Mouse (Mus musculus): ENCODE data around the gene Gm49384.

Gene Gm49384

DNA sequence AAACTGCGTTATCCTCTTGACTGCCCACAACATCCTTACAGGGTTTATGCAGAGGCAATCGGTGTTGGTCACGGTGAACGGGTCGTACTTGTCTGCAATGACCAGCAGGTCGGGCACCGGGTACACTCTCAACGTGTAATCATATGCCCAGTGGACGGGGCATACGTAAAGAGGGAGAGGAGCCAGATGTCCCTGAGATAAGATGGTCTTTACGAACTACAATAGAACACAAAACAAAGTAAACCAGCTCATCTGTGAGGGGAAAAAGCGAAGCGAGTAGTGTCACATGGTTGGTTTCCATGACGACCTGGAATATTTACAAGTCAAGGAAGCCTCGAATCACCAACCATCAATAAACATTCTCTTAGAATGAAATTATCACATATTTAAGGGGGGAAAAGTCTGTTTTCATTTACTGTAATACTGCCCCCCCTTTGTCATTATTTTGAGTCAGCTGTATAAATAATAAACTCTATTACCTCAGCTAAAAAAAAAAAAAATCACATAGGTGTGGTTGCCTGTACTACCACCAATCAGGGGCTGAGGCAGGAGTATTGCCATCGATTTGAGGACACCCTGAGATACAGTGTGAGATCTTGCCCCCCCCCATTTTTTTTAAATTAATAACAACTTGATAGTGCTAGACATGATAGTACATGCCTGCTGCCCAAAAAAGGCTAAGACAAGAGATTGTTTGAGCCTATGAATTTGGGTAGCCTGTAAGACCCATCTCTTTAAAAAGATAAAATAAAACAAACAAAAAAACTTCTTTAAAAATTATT, at the start of gene Gm49384:
Gene Gm49384, minus strand, starts transcription at position 216 of the 782 bp plus-strand sequence.
- DNase-seq (ENCODE audit: low read depth in 2 of 2, low spot score in 2 of 2) = no peak

DNA sequence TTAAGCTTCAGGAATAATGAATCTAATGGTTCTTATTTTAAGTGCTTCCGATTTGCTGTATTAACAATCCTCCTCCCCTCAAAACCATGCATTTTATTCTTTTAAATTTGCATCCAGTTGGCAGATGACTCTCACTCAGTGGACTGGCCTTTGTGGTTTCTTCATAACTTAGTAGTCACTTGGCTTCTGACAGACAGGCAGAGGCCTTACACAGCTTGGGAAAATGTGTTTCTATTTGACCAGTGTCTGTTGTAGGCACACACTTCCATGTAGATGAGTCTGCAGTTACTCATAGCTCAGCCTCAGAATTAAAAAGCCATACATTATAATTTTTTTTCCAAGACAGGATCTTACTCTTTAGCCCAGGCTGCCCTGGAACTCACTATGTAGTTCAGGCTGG, 49.7 kb upstream of the Gm49384 start:
- DNase-seq (ENCODE audit: low read depth in 2 of 2, low spot score in 2 of 2) = no peak

DNA sequence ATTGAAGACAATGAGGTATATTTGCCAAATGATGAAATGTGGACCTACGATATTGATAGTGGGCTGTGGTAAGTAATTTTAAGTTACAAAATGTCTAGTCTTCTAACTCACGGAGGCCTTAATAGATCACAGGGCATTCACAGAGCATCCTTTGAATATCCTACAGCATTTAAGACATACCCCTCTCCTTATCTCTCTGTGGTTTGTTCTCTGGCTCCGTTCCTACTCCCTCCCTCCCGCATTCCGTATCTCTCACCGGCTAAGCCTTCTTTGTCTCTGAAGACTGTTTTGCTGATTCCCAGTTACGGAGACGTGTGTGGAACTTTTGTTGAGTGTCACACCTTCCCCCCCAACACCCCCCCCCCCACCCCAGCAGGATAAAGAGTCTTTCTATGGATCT, 46.7 kb upstream of the Gm49384 start:
- no peak for DNase-seq (ENCODE audit: low read depth in 2 of 2, low spot score in 2 of 2)

DNA sequence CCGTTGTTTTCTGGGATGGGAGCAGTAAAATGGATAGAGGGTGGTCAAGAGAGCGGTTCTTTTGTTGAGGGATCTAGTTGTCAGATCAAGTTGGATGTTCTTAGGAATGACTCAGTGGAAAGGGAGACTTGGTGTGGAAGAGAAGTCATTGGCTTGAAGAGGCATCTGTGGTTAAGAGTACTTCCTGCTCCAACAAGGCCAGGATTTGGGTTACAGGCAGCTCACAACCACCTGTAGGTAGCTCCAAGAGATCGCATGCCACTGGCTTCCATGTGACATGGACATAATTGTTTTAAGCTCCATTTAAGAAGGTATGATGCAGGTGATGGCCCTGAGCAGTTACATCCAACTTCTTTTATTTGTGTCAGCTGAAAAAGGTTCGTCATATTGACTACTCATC, 45.7 kb upstream of the Gm49384 start:
- no peak for DNase-seq (ENCODE audit: low read depth in 2 of 2, low spot score in 2 of 2)

DNA sequence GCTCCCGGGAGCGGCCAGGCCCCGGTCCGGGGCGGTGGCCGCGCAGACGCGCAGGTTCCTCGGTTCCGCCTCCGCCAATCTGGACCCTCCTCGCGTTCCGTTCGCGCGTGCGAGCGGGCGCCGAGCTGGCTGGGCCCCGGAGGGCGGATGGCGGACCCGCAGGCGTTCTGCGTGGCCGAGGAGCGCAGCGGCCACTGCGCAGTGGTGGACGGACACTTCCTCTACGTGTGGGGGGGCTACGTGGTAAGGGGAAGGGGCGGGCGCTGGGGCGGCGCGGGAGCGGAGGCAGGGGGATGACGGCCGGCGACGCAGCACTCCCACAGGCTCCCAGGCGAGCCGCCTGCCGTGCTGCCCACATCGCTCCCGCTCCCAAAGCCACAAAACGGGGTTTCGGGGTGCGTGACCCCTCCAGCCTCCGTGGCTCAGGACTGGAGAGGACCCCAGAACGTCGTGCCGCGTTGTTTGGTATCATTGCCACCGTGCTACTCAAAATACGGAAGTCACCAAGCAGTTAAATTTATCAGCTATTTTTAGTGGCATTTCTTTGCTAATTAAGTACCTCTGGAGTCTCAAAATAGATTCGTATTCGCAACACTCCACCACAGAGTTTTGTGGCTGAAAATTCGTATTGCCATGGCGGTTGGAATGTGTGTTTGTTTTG, 37.8 kb upstream of the Gm49384 start:
- DNase-seq (ENCODE audit: low read depth in 2 of 2, low spot score in 2 of 2) = peak; percentile 24 to 29

DNA sequence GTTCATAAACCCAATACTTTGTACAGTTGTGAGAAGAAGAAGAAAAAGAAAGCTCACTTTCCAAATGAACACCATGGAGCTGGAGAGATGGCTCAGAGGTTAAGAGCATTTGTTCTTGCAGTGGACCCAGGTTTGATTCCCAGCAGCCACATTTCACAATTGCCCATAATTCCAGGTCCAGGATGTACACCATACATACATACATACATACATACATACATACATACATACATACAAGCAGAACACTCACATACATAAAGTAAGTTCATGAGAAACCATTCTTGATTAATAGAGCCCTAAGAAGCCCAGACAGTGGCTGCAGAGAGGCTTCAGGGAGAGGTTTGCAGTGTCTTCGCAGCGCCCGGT, 37.3 kb upstream of the Gm49384 start:
- no peak for DNase-seq (ENCODE audit: low read depth in 2 of 2, low spot score in 2 of 2)

DNA sequence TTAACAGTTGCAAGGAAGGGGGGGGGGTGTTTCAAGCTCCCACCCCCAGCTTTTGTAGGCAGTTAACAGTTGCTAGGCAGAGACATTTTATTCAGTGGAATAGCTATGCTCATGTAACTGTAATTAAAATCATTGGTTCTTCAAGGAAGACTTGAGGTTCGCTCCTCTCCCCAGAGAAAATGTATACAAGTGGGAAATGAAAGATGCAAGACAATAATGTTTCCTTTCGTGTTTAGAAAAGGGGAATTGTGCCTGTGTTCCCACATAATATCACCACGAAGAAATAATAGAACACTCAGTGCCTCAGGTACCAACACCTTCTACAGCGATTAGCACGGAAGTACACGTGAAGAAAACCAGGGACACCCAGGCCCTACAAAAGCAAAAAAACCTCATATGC, 36.8 kb upstream of the Gm49384 start, which contains the start of gene Klhdc1:
Gene Klhdc1, plus strand, starts transcription at position 301 of the 400 bp plus-strand sequence.
- DNase-seq (ENCODE audit: low read depth in 2 of 2, low spot score in 2 of 2) = no peak

DNA sequence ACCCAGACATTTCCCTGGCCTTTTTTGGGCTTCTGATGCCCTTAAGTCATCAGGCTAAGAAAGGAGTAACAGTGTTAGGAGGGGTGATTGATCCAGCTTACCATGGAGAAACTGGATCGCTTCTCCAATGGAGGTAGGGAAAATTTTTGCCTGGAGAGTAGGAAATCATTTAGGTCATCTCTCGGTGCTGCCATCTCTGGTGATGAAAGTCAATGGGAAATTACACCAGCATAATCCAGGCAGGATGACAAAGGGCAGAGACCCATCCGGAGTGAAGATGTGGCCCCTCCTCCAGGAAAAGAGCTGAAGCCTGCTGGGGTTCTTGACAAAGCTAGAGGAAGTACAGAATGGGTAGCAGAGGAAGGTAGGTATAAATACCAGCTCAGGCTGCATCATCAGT, 34.2 kb upstream of the Gm49384 start:
- no peak for DNase-seq (ENCODE audit: low read depth in 2 of 2, low spot score in 2 of 2)

DNA sequence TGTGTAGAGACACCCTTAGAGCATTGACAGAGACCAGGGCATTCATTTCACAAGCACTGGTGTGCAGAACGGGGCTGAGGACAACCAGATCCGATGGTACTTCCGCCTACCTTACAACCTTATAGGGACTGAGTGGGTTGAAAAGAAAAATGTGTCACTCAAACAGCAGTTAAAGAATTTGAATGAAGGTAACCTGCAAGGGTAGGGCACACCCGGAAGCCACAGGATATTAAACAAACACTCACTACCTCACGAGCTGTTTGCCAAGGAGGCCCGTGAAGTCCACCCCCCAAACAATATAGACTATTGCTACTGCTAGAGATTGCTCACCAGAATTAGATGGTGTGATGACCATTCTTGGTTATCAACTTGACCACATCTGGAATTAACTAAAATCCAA, 31.7 kb upstream of the Gm49384 start:
- DNase-seq (ENCODE audit: low read depth in 2 of 2, low spot score in 2 of 2) = no peak

DNA sequence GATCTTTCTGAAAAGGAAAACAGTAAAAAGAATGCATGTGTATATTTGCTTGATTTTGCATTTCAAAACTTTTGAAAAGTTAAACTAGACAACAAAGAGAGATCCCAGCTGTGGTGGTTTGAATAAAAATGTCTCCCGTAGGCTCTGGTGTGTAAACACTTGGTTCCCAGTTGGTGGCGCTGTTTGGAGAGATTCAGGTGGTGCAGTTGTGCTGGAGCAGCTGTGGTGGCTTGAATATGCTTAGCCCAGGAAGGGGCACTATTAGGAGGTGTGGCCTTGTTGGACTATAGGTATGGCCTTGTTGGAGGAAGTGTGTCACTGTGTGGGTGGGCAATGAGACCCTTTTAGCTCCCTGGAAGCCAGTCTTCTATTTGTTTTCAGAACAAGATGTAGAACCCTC, 25.2 kb upstream of the Gm49384 start:
- peak; percentile 54 to 74 for DNase-seq (ENCODE audit: low read depth in 2 of 2, low spot score in 2 of 2)

DNA sequence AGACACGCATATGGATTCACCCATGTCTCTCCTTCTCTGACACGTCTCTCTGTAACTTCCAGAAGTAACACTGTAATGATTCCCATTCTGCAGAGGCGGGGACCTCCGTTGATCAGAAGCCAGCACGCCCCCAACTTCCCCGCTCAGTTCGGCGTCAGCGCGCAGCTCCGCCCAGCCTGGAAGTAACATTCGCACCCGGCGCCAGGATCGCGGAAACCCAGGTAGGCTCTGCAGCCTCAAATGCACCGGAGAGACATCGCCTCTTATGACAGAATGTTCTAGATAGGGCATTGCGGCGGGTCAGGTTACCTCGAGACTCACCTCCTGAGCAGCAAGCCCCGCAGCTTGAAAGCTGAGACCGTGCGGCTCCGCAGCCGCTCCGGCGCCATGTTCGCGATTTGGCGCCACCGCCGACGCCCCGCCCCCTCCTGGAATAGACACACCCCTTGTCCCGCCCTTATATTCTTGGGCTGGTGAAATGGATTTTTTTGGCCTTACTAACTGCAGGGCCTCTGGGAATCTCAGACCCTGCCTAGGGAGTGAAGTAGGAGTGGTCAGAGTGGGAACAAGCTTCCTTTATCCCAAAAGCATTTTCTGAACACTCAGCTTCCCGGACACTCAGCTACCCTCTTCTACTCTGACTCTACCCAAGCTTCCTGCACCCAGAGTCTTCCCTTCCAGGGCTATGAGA, 23.9 kb upstream of the Gm49384 start, which contains the start of gene Pole2:
Gene Pole2, minus strand, starts transcription at position 420 of the 691 bp plus-strand sequence.
- DNase-seq (ENCODE audit: low read depth in 2 of 2, low spot score in 2 of 2) = peak; percentile 71 to 88

DNA sequence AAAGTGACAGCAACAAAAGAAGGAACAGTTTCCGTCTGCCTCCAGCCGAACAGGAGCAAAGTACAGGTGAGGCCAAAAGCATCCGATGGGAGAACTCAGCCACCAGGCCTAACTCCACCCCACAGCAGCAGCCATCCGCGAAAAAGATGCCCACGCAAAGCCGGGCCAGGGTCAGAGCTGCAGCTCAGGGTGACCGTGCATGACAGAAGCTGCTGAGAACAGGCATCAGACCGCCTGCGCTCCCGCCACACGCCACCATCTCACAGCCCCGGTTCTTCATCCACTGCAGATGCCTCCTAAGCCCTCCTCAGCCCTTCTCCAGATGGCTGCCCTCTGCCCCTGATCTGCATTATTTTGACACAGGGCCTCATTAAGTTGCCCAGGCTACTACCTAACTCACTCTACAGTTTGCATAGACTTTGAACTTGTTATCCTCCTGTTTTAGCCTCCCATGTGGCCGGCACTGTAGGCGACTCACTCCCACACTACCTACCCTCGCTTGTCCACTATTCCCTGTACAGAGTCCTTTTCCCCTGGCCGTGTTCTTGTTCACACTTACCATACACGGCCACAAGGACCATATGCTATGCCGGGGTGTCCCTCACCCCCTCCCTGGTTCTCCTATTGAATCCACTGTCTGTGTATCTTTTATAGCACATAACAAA, 16.7 kb upstream of the Gm49384 start:
- no peak for DNase-seq (ENCODE audit: low read depth in 2 of 2, low spot score in 2 of 2)

DNA sequence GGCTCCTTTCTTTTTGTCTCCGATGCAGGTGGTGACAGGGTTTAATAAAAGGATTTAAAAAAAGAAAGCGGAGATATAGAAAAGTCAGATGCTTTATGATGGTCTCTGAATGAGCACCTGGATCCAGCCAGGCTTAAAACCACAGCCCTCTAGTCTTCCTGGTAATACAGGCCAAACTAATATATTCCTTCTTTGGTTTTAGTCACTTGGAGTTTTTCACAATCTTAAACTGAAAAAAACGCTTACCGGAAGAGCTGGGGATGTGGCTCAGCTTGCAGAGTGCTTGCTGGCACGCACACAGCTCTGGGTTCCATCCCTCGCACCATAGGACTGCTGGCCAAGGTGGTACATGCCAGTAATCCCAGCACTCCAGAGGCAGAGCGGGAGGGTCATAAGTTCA, 12.5 kb upstream of the Gm49384 start:
- DNase-seq (ENCODE audit: low read depth in 2 of 2, low spot score in 2 of 2) = no peak

DNA sequence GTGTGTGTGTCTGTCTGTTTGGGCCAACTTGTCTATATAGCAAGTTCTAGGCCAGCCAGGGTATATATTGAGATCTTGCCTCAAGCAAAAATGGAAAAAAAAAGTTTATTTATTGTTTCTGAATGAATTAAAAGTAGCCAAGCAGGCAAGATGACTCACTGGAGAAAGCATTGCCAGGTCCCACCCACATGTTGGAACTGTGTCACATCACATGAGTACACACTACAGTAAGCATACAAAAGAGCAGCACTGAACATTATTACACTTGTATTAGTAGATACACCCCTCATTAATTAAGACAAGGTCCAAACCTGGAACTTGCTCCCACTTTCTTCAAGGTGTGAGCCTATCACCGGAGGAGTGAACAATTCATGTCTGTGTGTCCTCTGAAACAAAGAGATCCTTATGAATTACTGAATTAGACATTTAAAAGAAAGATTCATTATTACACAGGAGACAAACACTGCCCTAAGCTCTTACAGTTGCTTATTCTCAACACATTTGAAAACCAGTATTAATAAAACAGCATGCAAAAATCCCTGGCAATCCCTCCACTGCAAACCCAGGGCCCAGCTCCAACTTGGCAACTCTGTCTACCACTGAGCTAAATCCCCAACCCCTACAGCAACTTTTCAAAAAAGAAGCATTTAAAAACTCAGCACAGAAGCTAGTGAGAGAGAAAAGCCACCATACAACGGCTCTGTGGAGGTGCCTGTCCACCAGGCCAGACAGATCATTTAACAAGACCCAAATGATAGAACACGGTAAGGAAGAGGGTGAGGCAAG, 11.1 kb upstream of the Gm49384 start:
- DNase-seq (ENCODE audit: low read depth in 2 of 2, low spot score in 2 of 2) = no peak

DNA sequence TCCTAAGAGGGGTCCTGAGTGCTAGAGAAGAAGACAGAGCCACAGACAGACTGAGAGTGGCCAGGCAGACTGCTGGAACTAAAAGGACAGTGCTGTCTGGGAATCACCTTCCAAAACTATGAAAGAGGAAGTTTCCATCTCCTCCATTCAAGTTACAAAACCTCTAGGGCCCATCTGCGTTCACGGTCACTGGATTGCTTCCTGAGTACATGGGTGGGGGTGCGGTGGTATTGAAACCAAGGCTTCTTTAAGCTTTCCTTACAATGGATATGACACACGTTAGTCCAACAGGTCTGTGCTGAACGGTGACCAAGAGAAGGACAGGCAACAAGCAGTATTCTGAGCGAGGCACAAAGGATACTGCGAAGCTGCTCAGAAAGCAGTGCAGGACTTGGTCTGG, 10.3 kb upstream of the Gm49384 start:
- no peak for DNase-seq (ENCODE audit: low read depth in 2 of 2, low spot score in 2 of 2)

DNA sequence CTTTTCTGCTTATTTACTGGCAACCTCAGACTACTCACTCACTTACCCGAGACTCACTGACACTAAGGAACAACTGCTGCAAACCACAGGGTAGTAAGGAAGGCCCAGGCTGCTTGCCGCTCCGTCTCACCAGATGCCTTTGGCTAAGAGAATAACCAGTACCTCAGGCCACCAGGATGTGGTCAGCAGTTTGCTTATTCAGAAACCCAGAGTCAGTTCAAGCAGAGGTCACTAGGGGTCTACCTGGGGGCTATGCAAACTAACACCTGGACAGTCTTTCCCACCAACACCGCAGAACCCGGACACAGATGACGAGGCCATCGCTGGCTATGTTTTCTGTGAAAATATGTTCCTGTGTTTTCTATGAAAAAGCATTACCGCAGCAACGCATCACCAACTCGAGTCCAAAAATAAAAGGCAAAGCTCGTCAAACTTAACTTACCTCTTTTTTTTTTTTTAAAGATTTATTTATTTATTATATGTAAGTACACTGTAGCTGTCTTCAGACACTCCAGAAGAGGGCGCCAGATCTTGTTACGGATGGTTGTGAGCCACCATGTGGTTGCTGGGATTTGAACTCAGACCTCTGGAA, 9.2 kb upstream of the Gm49384 start:
- no peak for DNase-seq (ENCODE audit: low read depth in 2 of 2, low spot score in 2 of 2)

DNA sequence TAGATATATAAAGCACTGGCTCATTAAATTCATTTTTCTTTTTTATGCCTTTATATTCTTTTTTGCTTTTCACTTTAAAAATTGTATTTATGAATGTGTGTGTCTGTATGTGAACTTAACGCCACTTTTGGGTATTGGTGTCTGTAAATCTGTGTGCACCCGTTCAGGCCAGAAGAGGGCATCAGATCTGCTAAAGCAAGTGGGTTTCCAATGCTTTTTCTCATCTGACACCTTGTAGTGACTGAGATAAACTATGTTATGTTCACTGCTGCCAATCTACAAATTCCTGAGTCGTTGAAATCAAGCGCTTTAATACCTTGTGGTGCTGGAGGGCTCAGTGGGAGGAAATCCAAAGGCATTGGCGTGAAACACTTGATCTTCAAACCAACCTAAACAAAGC, 7.0 kb upstream of the Gm49384 start:
- DNase-seq (ENCODE audit: low read depth in 2 of 2, low spot score in 2 of 2) = no peak

DNA sequence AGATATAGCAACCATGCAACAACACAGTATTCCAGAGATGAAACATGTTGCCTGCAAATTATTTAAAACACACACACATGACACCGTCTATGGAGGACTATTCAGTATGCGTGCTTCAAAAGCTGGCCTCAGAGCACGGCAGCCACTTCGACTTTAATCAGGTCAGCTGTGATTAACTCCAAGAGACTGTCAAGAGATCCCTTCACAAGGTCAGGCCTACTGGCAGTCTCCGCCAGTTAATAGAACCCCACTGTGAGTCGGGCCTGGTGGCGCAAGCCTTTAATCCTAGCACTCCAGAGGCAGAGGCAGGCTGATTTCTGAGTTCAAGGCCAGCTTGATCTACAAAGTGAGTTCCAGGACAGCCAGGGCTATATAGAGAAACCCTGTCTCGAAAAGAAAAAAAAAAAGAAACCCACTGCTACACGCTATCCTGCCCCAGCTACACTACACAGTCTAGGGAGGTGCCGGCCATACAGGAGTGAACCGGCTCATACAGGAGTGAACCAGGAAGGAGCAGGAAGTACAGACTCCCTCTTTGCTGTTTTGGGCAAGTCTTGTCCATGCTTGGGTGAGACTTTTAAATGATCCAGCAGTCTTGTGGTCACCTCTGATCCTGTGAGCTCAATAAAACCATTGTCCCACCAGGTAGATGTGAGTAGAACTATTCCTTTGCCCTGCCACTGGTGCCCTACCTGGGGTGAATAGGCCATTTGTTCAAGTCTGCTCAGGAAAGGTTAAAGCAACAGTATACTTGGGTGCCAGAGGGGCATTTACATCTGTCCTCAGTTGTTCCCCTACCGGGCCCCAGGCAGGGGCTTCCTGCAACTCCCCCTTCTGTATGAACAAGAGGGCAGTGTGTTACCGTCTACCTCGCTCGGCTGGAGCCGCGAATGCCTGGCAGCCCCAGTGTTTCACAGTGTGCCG, 6.3 kb upstream of the Gm49384 start:
- DNase-seq (ENCODE audit: low read depth in 2 of 2, low spot score in 2 of 2) = no peak

DNA sequence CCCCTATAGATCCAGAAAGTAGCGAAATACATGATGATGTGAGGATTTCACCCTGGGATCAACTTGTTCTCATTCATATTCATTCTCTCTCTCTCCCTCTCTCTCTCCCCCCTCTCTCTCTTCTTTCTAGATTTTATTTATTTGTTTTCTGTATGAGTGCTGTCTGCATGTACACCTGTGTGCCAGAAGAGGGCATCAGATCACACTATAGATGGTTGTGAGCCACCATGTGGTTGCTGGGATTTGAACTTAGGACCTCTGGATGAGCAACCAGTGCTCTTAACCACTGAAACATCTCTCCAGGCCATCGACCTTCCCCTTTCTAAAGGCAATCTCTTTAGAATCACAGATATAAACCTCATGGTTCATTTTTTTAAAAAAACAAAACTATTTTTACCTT, 4.5 kb upstream of the Gm49384 start:
- no peak for DNase-seq (ENCODE audit: low read depth in 2 of 2, low spot score in 2 of 2)
